Mouse (Mus musculus) heart, postnatal 0 days (tissue): ENCODE measurements at regions not wholly inside any gene's neighbourhood (a gene's known extent, or its start where the extent isn't known, plus 50 kb on each side); places are given as distances from the start of the nearest gene placed in this dataset.

Experiments used
- CTCF ChIP-seq: IDR thresholded peaks from 2 replicates; pipeline ENCODE4 v1.5.1; 2016; ENCODE audit warnings: antibody characterized with exemption, control low read depth, low read depth
- EP300 ChIP-seq: IDR thresholded peaks from 2 replicates; pipeline ENCODE4 v1.6.1; 2016; ENCODE audit warnings: antibody characterized with exemption, low read depth

GRCm38 (mm10) chr13:112131191-112131590, 157.1 kb upstream of the Ankrd55 start:
- TF ChIP-seq EP300: no peak
- no peak for TF ChIP-seq CTCF
